Mouse (Mus musculus) stomach, postnatal 0 days (tissue): ENCODE data around the gene Gm49325.

Source experiments
- CTCF ChIP-seq: IDR thresholded peaks from 2 replicates; pipeline ENCODE4 v1.5.1; 2016; ENCODE audit warnings: antibody characterized with exemption, low read depth, mild to moderate bottlenecking, moderate library complexity
- EP300 ChIP-seq: optimal IDR thresholded peaks from 2 replicates; pipeline ENCODE3; 2016; ENCODE audit warnings: antibody characterized with exemption

- TF ChIP-seq EP300 (no peak), CTCF (no peak)
Observed at GRCm38 (mm10) chr10:77556631-77557030, 49.4 kb upstream of the Gm49325 start.
